Mouse (Mus musculus): ENCODE measurements around the gene Prr7.
"Not testable (repeated sequence)": the region's sequence is repeated elsewhere in the genome, so short reads cannot be mapped to it uniquely, and the experiment has no call there.

Gene Prr7

DNA sequence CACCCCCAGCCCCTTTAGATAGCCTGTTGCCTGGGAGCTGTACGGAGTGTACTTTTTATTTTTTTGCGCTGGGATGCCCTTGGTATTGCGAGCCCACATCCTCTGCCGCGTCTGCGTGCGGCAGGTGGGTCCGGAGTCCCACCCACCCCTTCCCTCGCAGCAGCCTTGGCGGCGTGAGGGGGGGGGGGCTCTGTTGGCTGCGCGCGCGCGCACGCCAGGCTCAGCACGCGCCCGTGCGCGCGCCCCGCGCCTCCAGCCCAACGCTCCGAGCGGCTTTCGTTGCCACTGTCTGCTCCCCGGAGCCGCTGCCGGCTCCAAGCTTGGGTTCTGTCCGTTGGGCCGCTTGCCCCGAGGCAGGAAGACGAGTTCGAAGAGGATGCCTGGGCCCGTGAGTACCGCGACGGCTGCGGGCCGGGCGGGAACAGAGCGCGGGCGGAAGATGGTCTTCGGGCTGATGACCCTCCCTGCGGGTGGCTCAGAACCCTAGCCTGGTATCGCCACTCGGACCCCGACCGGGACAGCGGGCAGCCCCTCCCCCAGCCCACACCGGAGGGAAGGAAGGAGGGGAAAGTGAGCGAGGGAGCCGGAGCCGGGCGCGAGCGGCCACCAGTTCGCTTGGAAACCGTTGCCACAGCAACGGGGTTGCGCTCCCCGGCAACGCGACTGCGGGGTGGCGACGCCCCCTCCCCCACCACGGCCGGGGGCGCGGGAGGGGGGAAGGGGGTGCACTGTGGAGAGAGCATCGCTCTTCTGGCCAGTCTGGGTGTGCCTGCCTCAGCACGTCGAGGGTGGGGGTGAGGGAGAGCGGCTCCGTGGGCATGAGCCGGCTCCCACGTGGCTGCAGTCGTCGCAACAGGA, at the start of gene Prr7:
Prr7 (plus strand) TSS at position 241 of the 858 bp plus-strand sequence.
- DNase-seq: peak; percentile 48

GRCm38 (mm10) chr13:55414743-55415380, 49.2 kb upstream of the Prr7 start, which contains the start of gene Pfn3:
Gene Pfn3 (minus strand): TSS chr13:55415232.
- no peak for DNase-seq

GRCm38 (mm10) chr13:55418004-55418403, 46.1 kb upstream of the Prr7 start:
- DNase-seq: peak; percentile 86

DNA sequence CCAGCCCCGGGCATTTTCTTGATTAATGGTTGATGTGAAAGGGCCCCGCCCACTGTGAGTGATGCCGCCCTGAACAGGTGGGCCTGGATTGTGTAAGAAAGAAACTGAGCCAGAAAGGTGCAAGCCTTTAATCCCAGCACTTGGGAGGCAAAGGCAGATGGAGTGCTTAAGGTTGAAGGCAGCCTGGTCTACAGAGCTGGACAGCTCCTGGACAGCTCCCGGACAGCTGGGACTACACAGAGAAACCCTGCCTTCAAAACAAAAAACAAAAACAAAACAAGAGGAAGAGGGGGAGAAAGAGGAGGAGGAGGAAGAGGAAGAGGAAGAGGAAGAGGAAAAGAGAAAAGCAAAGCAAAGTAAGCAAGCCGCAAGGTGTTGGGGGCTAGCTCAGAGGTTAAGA, 44.9 kb upstream of the Prr7 start:
- no peak for DNase-seq

GRCm38 (mm10) chr13:55420018-55420932, 43.8 kb upstream of the Prr7 start:
- no peak for DNase-seq

GRCm38 (mm10) chr13:55420933-55421800, 42.9 kb upstream of the Prr7 start:
- DNase-seq: peak; percentile 56

GRCm38 (mm10) chr13:55426613-55427012, 37.5 kb upstream of the Prr7 start, which contains the start of gene F12:
Gene F12 (minus strand): TSS chr13:55426793.
- DNase-seq: no peak

- DNase-seq: no peak
Measured at GRCm38 (mm10) chr13:55429226-55429888, 34.7 kb upstream of the Prr7 start.

GRCm38 (mm10) chr13:55430566-55430965, 33.5 kb upstream of the Prr7 start:
- DNase-seq: no peak

DNA sequence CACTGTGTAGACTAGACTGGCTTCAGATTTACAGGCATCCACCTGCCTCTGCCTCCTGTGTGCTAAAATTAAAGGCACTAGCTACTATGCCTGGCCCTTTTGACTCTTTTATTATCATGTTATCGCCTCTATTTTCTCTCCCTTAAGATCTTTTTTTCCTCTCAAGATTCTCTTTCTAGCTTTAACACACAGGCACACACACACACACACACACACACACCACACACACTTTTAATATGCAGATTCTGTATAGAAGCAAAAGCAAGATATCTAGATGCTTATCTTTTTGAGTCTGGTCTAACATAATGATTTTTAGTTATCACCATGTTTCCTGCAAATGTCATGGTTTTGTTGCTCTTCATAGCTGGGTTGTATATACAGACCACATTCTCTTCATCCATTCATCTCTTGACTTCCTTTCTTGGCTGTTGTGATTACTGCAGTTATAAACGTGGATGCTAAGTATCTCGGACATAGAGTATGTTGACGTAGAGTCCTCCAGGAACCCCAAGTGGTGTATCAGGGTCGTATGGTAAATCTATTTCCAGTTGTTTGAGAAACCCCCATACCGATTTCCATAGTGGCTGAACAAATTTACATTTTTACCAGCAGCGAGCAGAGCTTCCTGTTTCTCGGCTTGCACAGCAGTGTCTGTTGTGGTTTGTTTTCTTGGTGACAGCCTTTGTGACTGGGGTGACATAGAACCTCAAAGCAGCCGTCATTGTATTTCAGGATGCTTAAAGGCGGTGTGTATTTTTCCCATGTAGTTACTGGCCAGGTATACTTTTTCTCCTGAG, 32.0 kb upstream of the Prr7 start:
- no peak for DNase-seq

- not testable (repeated sequence) for DNase-seq
Measured at GRCm38 (mm10) chr13:55437111-55437629, 26.9 kb upstream of the Prr7 start.

GRCm38 (mm10) chr13:55443799-55444285, 20.2 kb upstream of the Prr7 start:
- DNase-seq: no peak

DNA sequence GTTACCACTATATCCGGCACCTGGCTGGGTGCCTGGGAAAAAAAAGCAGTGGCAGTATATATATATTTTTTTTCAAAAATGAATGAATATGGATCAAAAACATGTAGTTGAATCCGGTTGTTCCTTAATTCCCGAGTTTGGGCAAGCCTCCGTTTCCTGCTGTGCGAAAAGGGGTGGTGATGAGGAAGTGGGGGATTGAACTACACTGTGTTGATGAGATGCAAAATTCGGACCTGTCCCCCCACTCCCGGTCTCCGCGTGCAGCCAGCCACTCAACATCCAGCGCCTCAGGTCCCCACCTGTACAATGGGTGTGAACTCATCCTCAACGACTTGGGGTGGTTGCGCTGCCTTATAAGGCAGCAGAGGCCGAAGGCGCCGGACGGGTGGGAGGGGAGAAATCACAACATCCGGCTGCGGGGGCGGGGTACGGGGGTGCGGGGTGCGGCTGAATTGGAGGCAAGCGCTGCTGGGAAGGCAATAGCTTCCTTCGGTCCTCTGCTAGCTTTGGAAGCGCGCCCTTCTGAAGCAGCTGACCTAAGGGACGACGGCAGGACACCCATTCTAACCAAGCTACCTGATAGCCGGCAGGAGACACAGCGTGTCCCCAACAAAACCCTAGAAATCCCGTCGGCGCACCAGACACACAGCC, 19.7 kb upstream of the Prr7 start:
- no peak for DNase-seq

DNA sequence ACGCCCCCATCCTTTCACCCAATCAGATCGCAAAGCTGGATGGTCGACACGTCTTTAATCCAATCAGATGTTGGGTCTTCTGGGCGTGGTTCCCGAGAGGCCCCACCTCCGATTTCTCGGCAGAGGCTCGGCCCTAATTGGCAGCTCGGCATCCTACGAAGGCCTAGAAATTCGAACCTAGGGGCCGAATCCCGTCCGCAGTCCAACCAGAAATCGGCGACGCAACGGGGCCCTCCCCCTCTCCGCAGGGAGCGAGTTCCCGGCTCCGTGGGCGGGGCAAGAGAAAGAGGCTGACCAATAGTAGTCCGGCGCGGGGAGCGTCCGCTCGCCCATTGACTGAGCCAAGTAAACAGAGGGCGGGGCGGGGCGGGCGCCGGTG, 19.1 kb upstream of the Prr7 start, which contains the start of gene Grk6:
Grk6 (plus strand) TSS at position 136 of the 379 bp plus-strand sequence.
- DNase-seq: peak; percentile 99

DNA sequence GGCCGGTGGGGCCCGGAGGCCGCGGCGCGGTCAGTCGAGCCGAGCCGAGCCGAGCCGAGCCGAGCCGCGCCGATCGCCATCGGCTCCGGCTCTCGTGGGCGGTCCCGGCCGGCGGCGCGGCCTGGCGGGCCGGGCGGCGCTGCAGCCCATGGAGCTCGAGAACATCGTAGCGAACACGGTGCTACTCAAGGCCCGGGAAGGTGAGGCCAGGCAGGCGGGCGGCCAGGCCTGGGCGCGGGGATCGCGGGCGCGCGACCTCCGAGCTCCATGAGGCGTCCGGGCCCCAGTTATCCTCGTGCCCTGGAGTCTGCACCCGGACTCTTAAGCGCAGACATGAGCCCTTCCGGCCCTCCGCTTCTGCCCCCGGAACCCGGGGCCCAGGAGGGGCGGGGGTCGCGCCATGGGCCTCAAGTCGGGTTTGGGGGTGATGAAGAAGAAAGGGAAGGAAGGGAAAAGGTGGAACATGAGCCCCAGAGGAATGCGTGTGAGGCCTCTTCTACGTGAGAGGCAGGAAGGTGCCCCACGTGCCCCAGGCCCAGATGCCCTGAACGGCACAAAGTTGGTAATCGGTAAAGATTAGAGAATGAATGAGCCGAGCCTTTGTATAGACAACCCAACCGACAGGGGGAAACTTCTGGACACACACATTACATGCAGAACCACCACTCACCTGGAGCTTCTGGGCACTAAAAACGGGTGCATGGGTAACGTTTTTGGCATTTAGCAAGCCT, 18.5 kb upstream of the Prr7 start:
- no peak for DNase-seq

DNA sequence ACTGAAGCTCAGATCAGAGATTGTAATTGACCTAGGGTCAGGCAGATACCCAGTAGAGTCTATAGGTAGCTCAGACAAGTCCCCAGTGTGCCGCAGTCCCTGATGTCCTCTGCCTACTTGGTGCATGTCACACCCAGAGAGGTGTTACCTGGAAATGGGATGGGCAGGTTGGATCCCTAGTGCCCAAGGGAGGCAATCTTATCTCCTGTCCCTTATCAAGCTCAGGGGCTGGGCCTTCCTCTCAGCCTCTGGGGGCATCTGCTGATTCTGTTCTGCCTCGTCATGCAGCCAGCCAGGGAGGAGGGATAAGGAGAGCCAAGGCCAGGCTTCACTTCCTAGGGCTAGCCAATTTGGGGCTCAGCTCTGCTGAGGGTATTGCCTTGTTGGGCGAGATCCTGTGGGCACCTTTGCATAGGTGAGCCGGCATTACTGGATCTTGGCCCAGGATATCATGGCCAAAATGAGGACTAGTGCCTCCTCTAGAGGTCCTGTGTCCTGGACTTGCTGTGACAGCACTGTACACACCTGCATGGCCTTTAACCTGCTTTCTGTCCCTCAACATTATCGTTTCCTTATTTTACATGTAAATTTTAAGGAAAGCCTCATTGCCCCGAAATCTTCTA, 17.5 kb upstream of the Prr7 start:
- DNase-seq: no peak

DNA sequence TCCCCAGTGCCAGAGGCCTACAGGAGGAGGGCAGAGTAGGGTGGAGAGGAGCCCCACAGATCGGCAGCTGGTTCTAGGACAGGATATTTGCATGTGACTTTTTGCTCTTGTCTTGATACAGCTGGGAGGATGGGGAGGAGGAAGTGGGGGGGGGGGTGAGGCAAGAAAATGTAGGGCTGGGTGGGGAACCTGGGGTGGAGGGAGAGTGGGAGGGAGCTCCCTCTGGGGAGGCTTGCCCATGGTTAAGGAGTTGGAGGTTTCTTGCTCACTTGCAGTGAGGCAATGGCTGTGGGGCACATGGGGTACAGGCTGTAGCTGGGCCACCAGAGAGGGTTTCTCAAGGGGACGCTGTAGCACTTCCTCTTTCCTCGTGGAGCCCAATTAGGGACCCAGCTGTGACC, 16.5 kb upstream of the Prr7 start:
- DNase-seq: no peak

- DNase-seq: no peak
Measured at GRCm38 (mm10) chr13:55448131-55448530, 15.9 kb upstream of the Prr7 start.

Data from cerebellum, adult 8-10 months (tissue).